Mouse (Mus musculus) neural tube, embryonic 13.5 days (tissue): ENCODE data around the gene Cd5. TPM values are rescaled to one million over a fixed set of nuclear protein-coding genes. Genes with fewer than 3 reads are reported as not detected.

Experiments used
- ATAC-seq: fragments of 200-750 bp; cut with Nextera tagmentation; 2 replicates; pipeline ENCODE4 v1.8.0; 2017; ENCODE audit warnings: low read depth, mild to moderate bottlenecking, moderate TSS enrichment, moderate library complexity
- H3K27ac ChIP-seq: fragments of 300-500 bp; sonication (generic); replicated peaks from 2 replicates; pipeline ENCODE4 v1.5.1; 2015; ENCODE audit warnings: moderate library complexity, mild to moderate bottlenecking, inconsistent platforms
- H3K27me3 ChIP-seq: fragments of 300-500 bp; sonication (generic); 2 replicates; pipeline ENCODE4 v1.6.1; 2015; ENCODE audit warnings: mild to moderate bottlenecking, inconsistent platforms
- H3K36me3 ChIP-seq: fragments of 300-500 bp; sonication (generic); 2 replicates; pipeline ENCODE4 v1.6.1; 2015; ENCODE audit warnings: mild to moderate bottlenecking, inconsistent platforms
- H3K4me1 ChIP-seq: fragments of 300-500 bp; sonication (generic); replicated peaks from 2 replicates; pipeline ENCODE4 v1.6.1; 2015; ENCODE audit warnings: inconsistent platforms
- H3K4me2 ChIP-seq: fragments of 300-500 bp; sonication (generic); 2 replicates; pipeline ENCODE4 v1.6.1; 2015; ENCODE audit warnings: inconsistent platforms, mild to moderate bottlenecking, moderate library complexity
- H3K4me3 ChIP-seq: fragments of 300-500 bp; sonication (generic); 2 replicates; pipeline ENCODE4 v1.5.1; 2015; ENCODE audit warnings: mild to moderate bottlenecking, inconsistent platforms
- H3K9ac ChIP-seq: fragments of 300-500 bp; sonication (generic); 2 replicates; pipeline ENCODE4 v1.6.1; 2015; ENCODE audit warnings: moderate library complexity, mild to moderate bottlenecking, inconsistent platforms
- H3K9me3 ChIP-seq: fragments of 300-500 bp; sonication (generic); 2 replicates; pipeline ENCODE4 v1.6.1; 2016; ENCODE audit warnings: inconsistent platforms
- WGBS: fragments of 180-500 bp; shearing (Covaris S2); methylation state at CpG from one replicate; pipeline ENCODE4 v1.1.7; 2015; 5-methylcytosine and 5-hydroxymethylcytosine counted together
- polyA plus RNA-seq: library from polyadenylated mRNA; unstranded; fragments of >200 nt; fragmentation: Nextera tagmentation; extraction: Ambion mirVana; gene quantifications from 2 replicates; pipeline ENCODE4 v1.2.1, GENCODE M21; 2015

Gene Cd5
- polyA plus RNA-seq, 1 experiment from 2014 or later, result 0.54 TPM

DNA sequence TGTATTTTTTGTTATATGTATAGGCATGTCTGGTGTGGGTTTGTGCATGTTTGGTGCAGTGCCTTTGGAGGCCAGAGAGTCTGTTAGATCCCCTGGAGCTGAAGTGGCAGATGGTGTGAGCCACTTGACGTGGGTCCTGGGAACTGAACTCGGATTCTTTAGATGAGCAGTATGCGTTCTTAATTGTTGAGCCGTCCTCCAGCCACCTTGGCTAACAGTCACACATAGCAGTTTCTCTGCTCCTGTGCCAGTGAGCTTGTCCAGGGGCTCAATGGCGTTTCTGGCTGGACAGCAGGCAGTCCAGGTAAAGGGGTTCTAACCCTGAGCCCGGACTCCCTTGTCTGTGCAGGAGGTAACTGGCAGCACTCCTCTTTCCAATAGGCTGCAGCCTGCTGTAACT, 29.9 kb downstream of the Cd5 start:
- peak overlapping the region; percentile 95 for H3K27ac ChIP-seq
- H3K4me2 ChIP-seq, result no peak overlapping the region
- peaks cover 62% of the 10 kb centered on the region for H3K36me3 ChIP-seq
- ATAC-seq, result no peak
- no peaks in the 10 kb centered on the region for H3K27me3 ChIP-seq
- WGBS, result 60% methylated on average over 6 of the region's 6 CpGs
- H3K4me3 ChIP-seq, result no peak overlapping the region
- no peaks in the 10 kb centered on the region for H3K9me3 ChIP-seq
- peaks cover 30% of the 10 kb centered on the region for H3K4me1 ChIP-seq
- peak overlapping the region; percentile 31; the same call in 1 of the 2 replicates for H3K9ac ChIP-seq

DNA sequence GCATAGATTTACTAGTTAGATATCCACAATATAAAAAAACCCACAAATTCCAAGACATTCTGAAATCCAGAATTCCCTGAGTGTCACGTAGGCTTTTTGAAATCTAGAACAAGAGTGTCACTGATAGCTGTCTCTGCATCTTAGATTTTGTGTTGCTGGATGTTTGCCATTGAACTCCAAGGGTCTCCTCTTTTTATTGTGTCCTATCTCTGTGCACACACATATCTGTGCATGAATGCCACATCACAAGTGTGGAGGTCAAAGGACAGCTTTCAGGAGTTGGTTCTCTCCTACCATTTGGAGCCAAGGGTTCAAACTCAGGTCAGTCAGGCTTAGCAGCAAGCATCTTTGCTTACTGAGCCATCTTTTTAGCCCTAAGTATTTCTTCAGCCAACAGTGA, 30.9 kb downstream of the Cd5 start:
- no peak overlapping the region for H3K4me3 ChIP-seq
- 95% methylated on average over 1 of the region's 1 CpGs for WGBS
- H3K9me3 ChIP-seq, result no peaks in the 10 kb centered on the region

GRCm38 (mm10) chr19:10707087-10707875, 31.5 kb downstream of the Cd5 start:
- Histone ChIP-seq H3K9ac (no peak overlapping the region), H3K4me2 (no peak overlapping the region), H3K4me3 (no peak overlapping the region), H3K9me3 (no peaks in the 10 kb centered on the region), H3K36me3 (peaks cover 46% of the 10 kb centered on the region), H3K4me1 (peaks cover 29% of the 10 kb centered on the region), H3K27me3 (no peaks in the 10 kb centered on the region), H3K27ac (no peak overlapping the region)
- 84% methylated on average over 13 of the region's 13 CpGs for WGBS
- ATAC-seq, result no peak

More for the DNA sequence above, 30.9 kb downstream of the Cd5 start:
- ATAC-seq, result no peak
- peaks cover 29% of the 10 kb centered on the region for H3K4me1 ChIP-seq
- peaks cover 52% of the 10 kb centered on the region for H3K36me3 ChIP-seq
- no peak overlapping the region for H3K27ac ChIP-seq
- H3K4me2 ChIP-seq, result no peak overlapping the region
- H3K9ac ChIP-seq, result no peak overlapping the region
- H3K27me3 ChIP-seq, result no peaks in the 10 kb centered on the region

GRCm38 (mm10) chr19:10703470-10703869, 35.3 kb downstream of the Cd5 start:
- no peak overlapping the region for H3K4me3 ChIP-seq
- ATAC-seq, result no peak
- no peaks in the 10 kb centered on the region for H3K27me3 ChIP-seq
- no peak overlapping the region for H3K9ac ChIP-seq
- peaks cover 22% of the 10 kb centered on the region for H3K36me3 ChIP-seq
- peaks cover 36% of the 10 kb centered on the region for H3K4me1 ChIP-seq
- H3K27ac ChIP-seq, result no peak overlapping the region
- 85% methylated on average over 8 of the region's 8 CpGs for WGBS
- no peaks in the 10 kb centered on the region for H3K9me3 ChIP-seq
- H3K4me2 ChIP-seq, result no peak overlapping the region

DNA sequence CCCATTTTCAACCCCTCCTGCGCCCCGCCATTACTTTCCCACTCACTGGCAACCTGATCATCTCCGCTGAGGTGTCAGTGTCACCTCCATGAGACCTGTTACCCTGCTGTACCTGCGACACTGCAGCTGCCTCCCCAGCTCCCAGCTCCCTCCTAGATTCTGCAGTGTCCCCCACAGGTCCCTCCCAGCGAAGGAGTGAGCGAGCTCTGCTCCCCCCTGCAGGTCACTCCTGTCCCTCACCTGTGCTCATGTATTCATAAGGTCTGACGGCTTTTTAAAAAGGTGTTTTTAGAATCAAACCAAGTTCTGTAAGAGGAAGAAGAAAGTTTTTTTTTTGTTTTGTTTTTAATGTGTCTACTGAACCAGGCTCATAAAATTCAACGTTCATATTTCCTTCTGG, 36.7 kb downstream of the Cd5 start:
- Histone ChIP-seq H3K4me2 (no peak overlapping the region), H3K4me1 (peaks cover 49% of the 10 kb centered on the region)

DNA sequence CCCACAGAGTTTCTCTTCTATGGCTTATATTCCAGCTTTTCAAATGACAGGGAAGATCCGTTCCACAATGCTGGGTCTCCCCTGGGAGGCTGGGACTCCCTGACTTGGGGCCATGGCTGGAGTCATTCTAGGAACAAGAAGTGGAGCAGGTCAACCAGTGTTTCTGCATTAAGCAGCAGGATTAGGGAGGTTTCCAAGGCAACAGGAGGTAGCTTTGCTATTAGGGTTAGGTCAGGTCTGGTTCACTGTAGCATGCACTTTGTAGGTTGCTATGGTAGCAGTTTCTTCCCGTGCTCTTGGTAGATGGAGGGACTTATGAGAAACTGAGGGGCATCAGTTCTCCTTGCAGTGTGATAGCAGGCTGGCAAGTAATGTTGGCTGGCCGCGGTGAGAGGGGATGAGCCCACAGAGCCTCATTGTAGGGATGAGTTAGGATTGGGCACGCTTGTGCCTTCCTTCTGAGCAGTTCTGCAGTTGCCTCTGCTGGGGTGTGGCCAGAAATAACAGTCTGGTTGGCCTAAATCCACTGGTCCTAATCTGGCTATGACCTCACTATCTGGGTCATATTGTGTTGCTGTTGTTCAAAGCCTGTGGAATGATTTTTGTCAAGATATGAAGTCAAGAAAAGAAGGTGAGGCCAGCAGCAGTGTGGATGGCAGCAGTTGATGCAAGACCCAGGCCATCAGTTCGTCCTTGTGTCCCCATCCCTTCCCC, 37.6 kb downstream of the Cd5 start:
- Histone ChIP-seq H3K27me3 (no peaks in the 10 kb centered on the region), H3K4me1 (peaks cover 58% of the 10 kb centered on the region), H3K9me3 (no peaks in the 10 kb centered on the region), H3K36me3 (0 out of 2 replicates have a peak, but pooled peaks cover 3% of the 10 kb centered on the region), H3K4me3 (no peak overlapping the region), H3K9ac (no peak overlapping the region), H3K27ac (0 out of 2 replicates have a peak overlapping the region, but pooled peaks have one; percentile 18), H3K4me2 (no peak overlapping the region)
- no peak for ATAC-seq
- 58% methylated on average over 6 of the region's 6 CpGs for WGBS

More for the DNA sequence above, 36.7 kb downstream of the Cd5 start:
- no peak for ATAC-seq
- Histone ChIP-seq H3K27ac (no peak overlapping the region), H3K9ac (no peak overlapping the region), H3K27me3 (no peaks in the 10 kb centered on the region), H3K36me3 (peaks cover 13% of the 10 kb centered on the region), H3K9me3 (no peaks in the 10 kb centered on the region), H3K4me3 (no peak overlapping the region)
- 85% methylated on average over 8 of the region's 8 CpGs for WGBS

DNA sequence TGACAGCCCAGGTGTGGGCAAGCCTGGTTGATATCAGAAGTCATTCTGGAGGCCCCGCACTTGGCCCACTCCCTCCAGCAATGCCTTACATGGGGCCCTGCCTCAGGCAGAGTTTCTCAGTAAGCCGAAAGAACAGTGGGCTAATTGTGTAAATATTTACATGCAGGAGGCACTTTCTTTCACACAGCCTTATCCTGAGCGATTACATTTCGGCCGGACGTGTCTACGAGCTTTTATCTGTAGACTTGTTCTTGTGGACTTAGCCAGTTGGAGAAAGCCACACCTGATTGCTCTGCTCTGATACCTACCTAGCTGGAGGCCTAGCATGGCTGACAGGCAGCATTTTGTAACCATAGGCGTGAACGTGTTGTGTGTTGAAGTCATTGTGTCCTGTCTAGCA, 39.0 kb downstream of the Cd5 start:
- no peak for ATAC-seq
- H3K36me3 ChIP-seq, result no peaks in the 10 kb centered on the region
- H3K9ac ChIP-seq, result no peak overlapping the region
- 71% methylated on average over 9 of the region's 9 CpGs for WGBS
- peaks cover 69% of the 10 kb centered on the region for H3K4me1 ChIP-seq
- H3K27ac ChIP-seq, result no peak overlapping the region
- no peak overlapping the region for H3K4me3 ChIP-seq
- no peaks in the 10 kb centered on the region for H3K27me3 ChIP-seq
- no peaks in the 10 kb centered on the region for H3K9me3 ChIP-seq
- H3K4me2 ChIP-seq, result no peak overlapping the region

DNA sequence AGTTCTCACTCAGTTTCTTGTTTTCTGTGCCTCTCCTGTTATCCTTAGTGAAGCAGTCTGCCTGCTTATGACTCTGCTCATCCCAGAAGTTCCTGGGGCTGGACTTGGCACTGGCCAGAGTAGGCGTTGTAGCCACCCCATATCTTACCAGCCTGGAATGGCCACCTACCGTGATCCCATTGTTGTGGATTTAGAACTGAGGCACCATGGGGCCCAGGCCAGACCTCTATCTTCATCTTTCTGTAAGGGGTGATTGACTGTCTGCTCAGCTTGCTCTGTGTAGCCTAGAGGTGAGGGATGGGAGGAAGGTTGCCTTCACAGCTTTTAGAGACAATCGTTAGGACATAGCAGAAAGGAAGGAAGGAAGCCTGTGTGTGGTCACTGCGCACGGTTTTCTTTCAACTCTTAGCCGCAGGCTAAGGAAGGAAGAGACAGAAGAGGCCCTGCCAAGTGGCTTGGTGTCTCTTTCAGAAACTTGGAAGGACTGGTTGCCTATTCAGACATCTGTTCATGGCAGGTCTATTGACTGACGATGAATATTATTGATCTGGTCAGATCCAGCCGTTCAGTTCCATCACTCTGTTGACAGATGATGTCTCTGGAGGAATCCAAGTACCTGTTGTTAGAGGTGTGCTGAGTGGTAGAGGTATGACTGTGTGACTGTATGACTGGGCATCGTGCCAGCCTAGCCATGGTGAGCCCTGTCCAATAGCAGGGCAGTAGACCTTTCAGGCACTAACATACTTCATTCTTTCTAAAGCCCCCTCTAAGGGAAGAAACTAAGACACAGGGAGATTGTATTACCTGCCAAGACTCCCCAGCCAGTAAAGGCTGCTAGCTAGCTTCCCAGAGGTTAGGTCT, 40.4 kb downstream of the Cd5 start:
- Histone ChIP-seq H3K27ac (no peak overlapping the region; the same call in 1 of the 2 replicates), H3K9me3 (no peaks in the 10 kb centered on the region), H3K4me3 (no peak overlapping the region), H3K36me3 (no peaks in the 10 kb centered on the region), H3K27me3 (no peaks in the 10 kb centered on the region), H3K4me2 (no peak overlapping the region), H3K4me1 (peaks cover 74% of the 10 kb centered on the region), H3K9ac (no peak overlapping the region)
- 69% methylated on average over 9 of the region's 9 CpGs for WGBS
- ATAC-seq, result no peak

- peak overlapping the region; percentile 53 for H3K9ac ChIP-seq
- H3K4me1 ChIP-seq, result peaks cover 78% of the 10 kb centered on the region
- 35% methylated on average over 7 of the region's 7 CpGs for WGBS
These were observed 43.0 kb downstream of the Cd5 start for GRCm38 (mm10) chr19:10695801-10696200.

DNA sequence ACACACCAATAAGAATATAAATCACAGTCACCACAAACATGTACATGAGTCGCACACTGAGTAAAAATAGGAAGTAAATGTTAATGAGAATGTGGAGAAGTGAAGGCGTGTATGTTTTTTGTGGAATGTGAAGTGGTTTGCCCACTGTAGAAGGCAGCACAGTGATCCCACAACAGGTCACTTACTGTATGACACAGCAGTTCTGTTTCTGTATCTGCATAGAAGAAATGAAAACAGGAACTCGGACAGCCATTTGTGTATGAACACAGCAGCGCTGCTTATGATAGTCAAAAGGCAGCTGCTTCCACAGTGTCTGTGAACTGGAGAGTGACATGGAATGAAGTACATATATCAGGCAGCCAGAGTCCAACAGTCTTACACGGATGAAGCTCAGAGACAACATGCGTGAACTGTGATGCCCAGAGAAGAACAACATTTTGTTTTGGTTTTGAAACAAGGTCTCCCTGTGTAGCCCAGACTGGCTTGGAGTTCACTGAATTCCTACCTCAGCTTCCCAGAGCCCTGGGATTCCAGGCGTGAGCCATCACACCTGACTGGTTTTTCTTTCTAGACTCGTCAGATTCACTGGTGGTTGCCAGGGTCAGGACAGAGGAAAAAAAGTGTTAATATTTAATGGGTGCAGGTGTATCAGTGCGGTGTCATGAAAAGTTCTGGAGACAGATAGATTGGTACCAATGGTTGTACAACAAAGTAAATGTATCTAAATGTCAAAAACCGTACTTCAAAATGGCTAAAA, 44.7 kb downstream of the Cd5 start:
- WGBS, result 89% methylated on average over 10 of the region's 10 CpGs
- no peak overlapping the region for H3K4me3 ChIP-seq
- no peaks in the 10 kb centered on the region for H3K27me3 ChIP-seq
- ATAC-seq, result no peak
- H3K4me2 ChIP-seq, result no peak overlapping the region
- no peaks in the 10 kb centered on the region for H3K36me3 ChIP-seq
- H3K9me3 ChIP-seq, result no peaks in the 10 kb centered on the region
- peaks cover 80% of the 10 kb centered on the region for H3K4me1 ChIP-seq
- H3K27ac ChIP-seq, result 0 out of 2 replicates have a peak overlapping the region, but pooled peaks have one; percentile 33
- H3K9ac ChIP-seq, result no peak overlapping the region

More at GRCm38 (mm10) chr19:10695801-10696200, 43.0 kb downstream of the Cd5 start:
- no peaks in the 10 kb centered on the region for H3K9me3 ChIP-seq
- H3K27ac ChIP-seq, result peak overlapping the region; percentile 82
- H3K27me3 ChIP-seq, result no peaks in the 10 kb centered on the region
- H3K4me2 ChIP-seq, result peak overlapping the region; percentile 21; the same call in 1 of the 2 replicates
- ATAC-seq, result no peak
- H3K36me3 ChIP-seq, result no peaks in the 10 kb centered on the region
- no peak overlapping the region for H3K4me3 ChIP-seq

GRCm38 (mm10) chr19:10692361-10692760, 46.4 kb downstream of the Cd5 start:
- Histone ChIP-seq H3K27ac (no peak overlapping the region), H3K9me3 (no peaks in the 10 kb centered on the region), H3K27me3 (no peaks in the 10 kb centered on the region), H3K36me3 (no peaks in the 10 kb centered on the region), H3K4me3 (no peak overlapping the region), H3K4me2 (no peak overlapping the region), H3K4me1 (peaks cover 71% of the 10 kb centered on the region), H3K9ac (no peak overlapping the region)
- no peak for ATAC-seq
- 92% methylated on average over 4 of the region's 4 CpGs for WGBS
